Mouse (Mus musculus): ENCODE measurements around the gene Dhx57. TPM values are rescaled to one million over a fixed set of nuclear protein-coding genes. Genes with fewer than 3 reads are reported as not detected.

The Dhx57 gene
- total and polyA plus RNA-seq, 3 experiments: 3.4 to 6.8 TPM; not detected in 1

- Histone ChIP-seq H3K27me3 (ENCODE audit: control insufficient read depth in 1 of 2, insufficient read depth in 2 of 2, low read length in 2 of 2) (no peaks in the 10 kb centered on the region), H3K4me1 (ENCODE audit: control insufficient read depth in 1 of 2, insufficient read depth in 2 of 2, low read length in 2 of 2) (no peaks in the 10 kb centered on the region), H3K36me3 (ENCODE audit: control insufficient read depth in 1 of 2, insufficient read depth in 2 of 2, low read length in 2 of 2) (peaks cover 0 to 2% of the 10 kb centered on the region in 2 experiments; a peak in 1 of 4 replicates), H3K9me3 (replicated peaks; ENCODE audit: insufficient read depth, low read length) (no peaks in the 10 kb centered on the region), H3K79me2 (ENCODE audit: control insufficient read depth, insufficient read depth, low read length, poor library complexity) (no peaks in the 10 kb centered on the region), H3K4me3 (ENCODE audit: control insufficient read depth in 1 of 2, insufficient read depth in 1 of 2, low read depth in 2 of 2, low read length in 2 of 2) (no peak overlapping the region), H3K27ac (ENCODE audit: control insufficient read depth, low read depth, low read length) (no peak overlapping the region), H3K9ac (ENCODE audit: control insufficient read depth, low read depth, low read length, poor library complexity, severe bottlenecking) (no peak overlapping the region)
- no peak for DNase-seq (ENCODE audit: low read depth, low spot score)
- TF ChIP-seq CHD2 (IDR thresholded peaks at IDR 0.05; ENCODE audit: low read length) (no peak), JUND (IDR thresholded peaks at IDR 0.05; ENCODE audit: low read depth, low read length) (no peak), SMC3 (IDR thresholded peaks at IDR 0.05; ENCODE audit: low read depth, low read length) (no peak), NELFE (IDR thresholded peaks at IDR 0.05; ENCODE audit: low read depth, low read length) (no peak), GABPA (IDR thresholded peaks at IDR 0.05; ENCODE audit: low read depth, low read length) (no peak), ZNF384 (IDR thresholded peaks at IDR 0.05; ENCODE audit: low read depth, low read length) (no peak), KAT2A (conservative IDR thresholded peaks at IDR 0.05; ENCODE audit: low read depth, low read length) (no peak), MAZ (IDR thresholded peaks at IDR 0.05; ENCODE audit: low read depth, low read length) (no peak)
These were observed 48.7 kb downstream of the Dhx57 start for GRCm38 (mm10) chr17:80241594-80241993.

GRCm38 (mm10) chr17:80237475-80237874, 52.8 kb downstream of the Dhx57 start:
- TF ChIP-seq POLR2AphosphoS5 (IDR thresholded peaks at IDR 0.05; ENCODE audit: borderline replicate concordance, low read depth, low read length): no peak
- no peak for TF ChIP-seq EP300 (IDR thresholded peaks at IDR 0.05; ENCODE audit: low read depth in 1 of 2, low read length in 2 of 2)
- no peak for TF ChIP-seq ZNF384 (IDR thresholded peaks at IDR 0.05; ENCODE audit: low read depth, low read length)
- TF ChIP-seq TAL1 (IDR thresholded peaks at IDR 0.05; ENCODE audit: low read length): no peak
- TF ChIP-seq SIN3A (IDR thresholded peaks at IDR 0.05; ENCODE audit: low read length): no peak
- TF ChIP-seq BHLHE40 (IDR thresholded peaks at IDR 0.05; ENCODE audit: borderline replicate concordance, low read depth, low read length): no peak
- no peak for TF ChIP-seq POLR2AphosphoS2 (IDR thresholded peaks at IDR 0.05; ENCODE audit: low read length)
- no peak for TF ChIP-seq ETS1 (IDR thresholded peaks at IDR 0.05; ENCODE audit: low read depth, low read length)
- no peak for TF ChIP-seq SMC3 (IDR thresholded peaks at IDR 0.05; ENCODE audit: low read depth, low read length)
- no peak for TF ChIP-seq KAT2A (conservative IDR thresholded peaks at IDR 0.05; ENCODE audit: low read depth, low read length)
- no peak for TF ChIP-seq MAX (IDR thresholded peaks at IDR 0.05; ENCODE audit: low read length)
- TF ChIP-seq ELF1 (IDR thresholded peaks at IDR 0.05; ENCODE audit: low read depth, low read length): no peak
- no peak for TF ChIP-seq CHD2 (IDR thresholded peaks at IDR 0.05; ENCODE audit: low read length)
- TF ChIP-seq NELFE (IDR thresholded peaks at IDR 0.05; ENCODE audit: low read depth, low read length): no peak
- TF ChIP-seq E2F4 (IDR thresholded peaks at IDR 0.05; ENCODE audit: borderline replicate concordance, low read depth, low read length): no peak
- TF ChIP-seq USF2 (IDR thresholded peaks at IDR 0.05; ENCODE audit: borderline replicate concordance in 1 of 2, insufficient read depth in 1 of 2, low read depth in 1 of 2, low read length in 2 of 2): no peak
- no peak for TF ChIP-seq ZC3H11A (IDR thresholded peaks at IDR 0.05; ENCODE audit: low read depth, low read length)
- TF ChIP-seq HCFC1 (IDR thresholded peaks at IDR 0.05; ENCODE audit: low read depth, low read length): no peak
- H3K4me3 ChIP-seq (ENCODE audit: control insufficient read depth in 1 of 2, insufficient read depth in 1 of 2, low read depth in 2 of 2, low read length in 2 of 2): no peak overlapping the region
- DNase-seq (ENCODE audit: low read depth, low spot score): no peak

More at GRCm38 (mm10) chr17:80237475-80237874, 52.8 kb downstream of the Dhx57 start:
- no peaks in the 10 kb centered on the region for H3K9me3 ChIP-seq (replicated peaks; ENCODE audit: insufficient read depth, low read length)
- H3K27ac ChIP-seq (ENCODE audit: control insufficient read depth, low read depth, low read length): no peak overlapping the region
- no peak overlapping the region for H3K9ac ChIP-seq (ENCODE audit: control insufficient read depth, low read depth, low read length, poor library complexity, severe bottlenecking)
- no peaks in the 10 kb centered on the region for H3K79me2 ChIP-seq (ENCODE audit: control insufficient read depth, insufficient read depth, low read length, poor library complexity)
- peaks cover 2 to 19% of the 10 kb centered on the region in 2 experiments; a peak in 3 of 4 replicates for H3K36me3 ChIP-seq (ENCODE audit: control insufficient read depth in 1 of 2, insufficient read depth in 2 of 2, low read length in 2 of 2)
- peaks cover 15 to 23% of the 10 kb centered on the region in 2 experiments for H3K4me1 ChIP-seq (ENCODE audit: control insufficient read depth in 1 of 2, insufficient read depth in 2 of 2, low read length in 2 of 2)
- no peaks in the 10 kb centered on the region for H3K27me3 ChIP-seq (ENCODE audit: control insufficient read depth in 1 of 2, insufficient read depth in 2 of 2, low read length in 2 of 2)
